Mouse (Mus musculus) testis, postnatal 14 days (tissue): ENCODE results near the gene Olfr761.
A peak's percentile ranks its signal among the peaks of the same experiment; 100 is the strongest.
"Not testable (repeated sequence)": the region's sequence is repeated elsewhere in the genome, so short reads cannot be mapped to it uniquely, and the experiment has no call there.

Experiments
- DNase-seq: peaks from one replicate; pipeline ENCODE4 v3.0.0; 2021; ENCODE audit warnings: low spot score

Olfr761 gene

GRCm38 (mm10) chr17:37952979-37953378 is at the start of gene Olfr761:
Olfr761 (minus strand) TSS chr17:37953079.
- DNase-seq, result no peak

- DNase-seq, result peak; percentile 47
Measured at GRCm38 (mm10) chr17:37995635-37996307, 42.9 kb upstream of the Olfr761 start.

GRCm38 (mm10) chr17:37990453-37990961 is 37.6 kb upstream of the Olfr761 start:
- no peak for DNase-seq

GRCm38 (mm10) chr17:37973591-37973990 is 20.7 kb upstream of the Olfr761 start:
- no peak for DNase-seq

DNA sequence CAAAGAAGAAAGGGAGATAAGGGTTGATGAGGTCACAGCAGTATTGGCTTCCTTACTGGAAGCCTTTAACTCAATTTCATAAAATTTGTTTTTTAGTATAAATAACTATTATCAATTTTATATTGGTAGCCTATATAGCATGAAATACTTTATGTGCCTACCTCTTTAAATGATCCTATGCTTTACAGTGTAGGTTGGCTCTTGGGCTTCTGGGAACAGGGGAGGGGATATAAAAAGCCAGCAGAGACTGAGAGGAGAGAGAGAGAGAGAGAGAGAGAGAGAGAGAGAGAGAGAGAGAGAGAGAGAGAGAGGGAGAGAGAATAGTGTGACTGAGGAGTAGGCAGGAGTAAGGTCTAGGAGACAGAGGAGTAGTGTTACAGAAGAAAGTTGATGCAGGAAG is 32.6 kb downstream of the Olfr761 start, which contains the start of gene Olfr128:
Gene Olfr128 (plus strand): TSS at position 301 of the 400 bp plus-strand sequence.
- no peak for DNase-seq

- not testable (repeated sequence) for DNase-seq
Measured at GRCm38 (mm10) chr17:37906821-37907220, 46.1 kb downstream of the Olfr761 start.
